Mouse (Mus musculus) hindbrain, embryonic 14.5 days (tissue): ENCODE results near the gene Fndc11. TPM values are rescaled to one million over a fixed set of nuclear protein-coding genes. Genes with fewer than 3 reads are reported as not detected.
"Not testable (repeated sequence)": the region's sequence is repeated elsewhere in the genome, so short reads cannot be mapped to it uniquely, and the experiment has no call there.

Source experiments
- ATAC-seq: fragments of 200-750 bp; cut with Nextera tagmentation; 2 replicates; pipeline ENCODE4 v1.8.0; 2017; ENCODE audit warnings: moderate number of reproducible peaks, mild to moderate bottlenecking, moderate TSS enrichment, moderate library complexity; ENCODE audit not compliant: low FRiP score
- DNase-seq: peaks from one replicate; pipeline ENCODE4 v3.0.0-alpha.2; 2015; ENCODE audit warnings: low spot score
- H3K27ac ChIP-seq: fragments of 300-500 bp; sonication (generic); 2 replicates; pipeline ENCODE4 v1.5.1; 2014; ENCODE audit warnings: mild to moderate bottlenecking, moderate library complexity
- H3K27me3 ChIP-seq: fragments of 300-500 bp; sonication (generic); 2 replicates; pipeline ENCODE4 v1.6.1; 2014; ENCODE audit warnings: mild to moderate bottlenecking, low read length, mixed read lengths; ENCODE audit not compliant: control insufficient read depth, insufficient read depth
- H3K36me3 ChIP-seq: fragments of 300-500 bp; sonication (generic); replicated peaks from 2 replicates; pipeline ENCODE4 v1.6.1; 2014; ENCODE audit not compliant: control insufficient read depth, insufficient read depth
- H3K4me1 ChIP-seq: fragments of 300-500 bp; sonication (generic); replicated peaks from 2 replicates; pipeline ENCODE4 v1.6.1; 2014; ENCODE audit warnings: antibody characterized with exemption, low read length, mixed read lengths; ENCODE audit not compliant: control insufficient read depth, insufficient read depth
- H3K4me2 ChIP-seq: fragments of 300-500 bp; sonication (generic); replicated peaks from 2 replicates; pipeline ENCODE4 v1.6.1; 2014; ENCODE audit warnings: mild to moderate bottlenecking, moderate library complexity
- H3K4me3 ChIP-seq: fragments of 300-500 bp; sonication (generic); replicated peaks from 2 replicates; pipeline ENCODE4 v1.5.1; 2014; ENCODE audit warnings: mild to moderate bottlenecking, low read length
- H3K9ac ChIP-seq: fragments of 300-500 bp; sonication (generic); 2 replicates; pipeline ENCODE4 v1.6.1; 2014
- H3K9me3 ChIP-seq: fragments of 300-500 bp; sonication (generic); 2 replicates; pipeline ENCODE4 v1.6.1; 2016; ENCODE audit warnings: low read length; ENCODE audit not compliant: control insufficient read depth
- WGBS: fragments of 180-500 bp; shearing (Covaris S2); extraction: QIAGEN DNeasy Blood & Tissue Kit; methylation state at CpG from one replicate; pipeline ENCODE4 v1.1.7; 2014; 5-methylcytosine and 5-hydroxymethylcytosine counted together
- polyA plus RNA-seq: library from polyadenylated mRNA; unstranded; fragments of >200 nt; fragmentation: Nextera tagmentation; extraction: Ambion mirVana; gene quantifications from 2 replicates; pipeline ENCODE4 v1.2.1, GENCODE M21; 2014

Gene Fndc11
- polyA plus RNA-seq, 1 experiment from 2014 or later, result not detected

DNA sequence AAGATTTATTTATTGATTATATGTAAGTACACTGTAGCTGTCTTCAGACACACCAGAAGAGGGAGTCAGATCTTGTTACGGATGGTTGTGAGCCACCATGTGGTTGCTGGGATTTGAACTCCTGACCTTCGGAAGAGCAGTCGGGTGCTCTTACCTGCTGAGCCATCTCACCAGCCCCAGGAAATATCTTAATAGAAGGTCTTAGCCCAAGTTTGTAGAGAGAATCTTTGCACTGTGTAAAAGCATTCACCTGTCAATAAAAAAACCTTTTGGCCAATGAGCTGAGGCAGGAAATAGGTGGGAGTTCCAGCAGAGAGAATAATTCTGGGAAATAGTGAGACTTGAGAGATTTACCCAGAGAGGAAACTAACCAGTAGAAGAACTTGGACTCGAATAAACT lies 28.4 kb upstream of the Fndc11 start:
- H3K4me1 ChIP-seq, H3K9ac ChIP-seq, H3K4me2 ChIP-seq, ATAC-seq, H3K27ac ChIP-seq, H3K9me3 ChIP-seq, H3K4me3 ChIP-seq, H3K27me3 ChIP-seq, DNase-seq: not testable (repeated sequence)
- peaks cover 14% of the 10 kb centered on the region for H3K36me3 ChIP-seq
- 73% methylated on average over 4 of the region's 4 CpGs for WGBS

DNA sequence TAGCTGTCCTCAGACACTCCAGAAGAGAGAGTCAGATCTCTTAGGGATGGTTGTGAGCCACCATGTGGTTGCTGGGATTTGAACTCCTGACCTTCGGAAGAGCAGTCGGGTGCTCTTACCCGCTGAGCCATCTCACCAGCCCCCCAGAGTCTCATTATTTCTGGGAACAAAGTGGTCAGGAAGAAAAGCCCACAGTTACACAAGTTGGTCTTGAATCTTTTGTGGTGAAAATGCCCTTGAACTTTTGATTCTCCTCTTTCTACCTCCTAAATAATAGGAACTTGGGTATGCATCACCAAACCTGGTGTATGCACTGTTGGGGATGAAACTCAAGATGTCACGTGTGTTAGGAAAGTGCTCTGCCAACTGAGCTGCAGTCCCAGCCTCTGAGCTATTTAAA lies 27.9 kb upstream of the Fndc11 start:
- Histone ChIP-seq H3K4me3 (no peak overlapping the region), H3K9ac (no peak overlapping the region), H3K36me3 (peaks cover 14% of the 10 kb centered on the region), H3K27me3 (no peaks in the 10 kb centered on the region), H3K4me1 (peaks cover 9% of the 10 kb centered on the region), H3K9me3 (no peaks in the 10 kb centered on the region), H3K27ac (no peak overlapping the region), H3K4me2 (no peak overlapping the region)
- ATAC-seq (no peak), DNase-seq (no peak)
- WGBS, result 44% methylated on average over 4 of the region's 4 CpGs

DNA sequence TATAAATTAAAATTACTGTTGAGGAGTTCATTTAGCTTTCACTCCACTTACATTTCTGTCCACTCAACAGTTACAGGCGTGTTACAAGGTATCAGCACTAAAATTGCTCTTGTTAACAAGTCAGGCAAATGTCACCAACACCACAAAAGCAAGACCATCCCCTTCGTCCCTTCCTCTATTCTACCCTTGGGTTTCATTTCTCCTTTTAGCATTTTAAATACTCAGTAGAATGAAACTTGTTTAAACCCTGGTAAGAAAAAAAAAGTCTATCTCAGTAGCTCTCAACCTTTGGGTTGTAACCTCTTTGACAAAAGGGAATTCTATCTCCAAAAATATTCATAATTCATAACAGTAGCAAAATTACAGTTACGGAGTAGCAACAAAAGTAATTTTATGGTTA lies 26.8 kb upstream of the Fndc11 start:
- Histone ChIP-seq H3K27ac (no peak overlapping the region), H3K4me1 (peaks cover 9% of the 10 kb centered on the region), H3K27me3 (no peaks in the 10 kb centered on the region), H3K9me3 (no peaks in the 10 kb centered on the region), H3K9ac (no peak overlapping the region), H3K4me3 (no peak overlapping the region), H3K36me3 (peaks cover 14% of the 10 kb centered on the region), H3K4me2 (no peak overlapping the region)
- 86% methylated on average over 3 of the region's 3 CpGs for WGBS
- DNase-seq (no peak), ATAC-seq (no peak)

DNA sequence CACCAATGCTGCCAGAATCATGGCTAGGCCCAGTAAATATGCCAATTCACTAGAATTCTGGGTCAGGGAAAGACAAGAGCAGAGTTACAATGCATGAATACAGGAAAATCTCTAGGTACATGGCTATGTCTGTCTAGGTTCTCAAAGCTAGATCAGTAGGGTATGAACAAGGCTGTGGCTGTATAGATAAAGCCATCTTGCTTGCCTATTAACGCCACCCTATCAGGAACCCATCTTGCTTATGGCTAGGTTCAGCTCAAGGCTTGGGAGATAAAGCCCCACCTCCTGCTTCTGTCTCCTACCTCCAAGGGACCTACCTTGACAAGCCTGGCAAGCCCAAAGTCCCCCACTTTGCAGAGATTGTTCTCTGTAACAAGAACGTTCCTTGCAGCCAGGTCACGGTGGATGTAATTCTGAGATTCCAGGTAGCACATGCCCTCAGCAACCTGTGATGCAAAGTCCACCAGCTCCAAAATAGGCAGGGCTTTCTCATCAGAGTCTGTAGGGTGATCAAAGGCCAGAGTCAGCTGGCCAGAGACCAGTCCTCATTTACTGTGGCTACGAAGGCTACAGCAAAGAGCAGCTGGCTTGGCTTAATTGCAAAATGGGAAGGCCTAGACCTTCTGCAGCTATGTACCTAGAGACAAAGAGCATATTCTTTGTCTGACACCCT lies 23.0 kb upstream of the Fndc11 start:
- DNase-seq (no peak), ATAC-seq (no peak)
- Histone ChIP-seq H3K9me3 (no peaks in the 10 kb centered on the region), H3K27me3 (no peaks in the 10 kb centered on the region), H3K27ac (no peak overlapping the region), H3K36me3 (no peaks in the 10 kb centered on the region), H3K4me2 (no peak overlapping the region), H3K4me3 (no peak overlapping the region), H3K4me1 (no peaks in the 10 kb centered on the region), H3K9ac (no peak overlapping the region)
- 91% methylated on average over 4 of the region's 4 CpGs for WGBS

DNA sequence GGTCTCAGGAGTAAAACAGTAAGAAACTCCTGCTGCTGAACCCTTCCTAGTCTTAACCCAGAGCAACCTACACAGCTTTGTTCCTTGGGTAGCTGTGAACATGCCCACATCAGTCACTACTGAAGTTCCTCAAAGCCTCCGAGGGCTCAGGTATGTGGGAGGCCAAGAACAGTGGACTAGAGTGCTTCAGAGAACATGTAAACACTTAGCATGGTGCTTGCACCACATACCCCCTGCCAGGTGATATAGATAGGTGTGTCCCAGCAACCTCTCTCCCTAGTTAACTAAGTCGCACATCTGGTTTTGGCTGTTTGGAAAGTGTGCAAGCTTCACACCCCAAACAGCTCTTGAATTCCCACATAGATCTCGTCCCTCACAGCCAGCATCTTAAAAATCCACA lies 18.2 kb upstream of the Fndc11 start:
- H3K4me2 ChIP-seq, result no peak overlapping the region
- no peaks in the 10 kb centered on the region for H3K36me3 ChIP-seq
- H3K27ac ChIP-seq, result no peak overlapping the region
- no peaks in the 10 kb centered on the region for H3K27me3 ChIP-seq
- no peak overlapping the region for H3K9ac ChIP-seq
- no peak overlapping the region for H3K4me3 ChIP-seq
- WGBS, result 75% methylated on average over 3 of the region's 3 CpGs
- H3K9me3 ChIP-seq, result no peaks in the 10 kb centered on the region
- ATAC-seq (no peak), DNase-seq (no peak)
- no peaks in the 10 kb centered on the region for H3K4me1 ChIP-seq

DNA sequence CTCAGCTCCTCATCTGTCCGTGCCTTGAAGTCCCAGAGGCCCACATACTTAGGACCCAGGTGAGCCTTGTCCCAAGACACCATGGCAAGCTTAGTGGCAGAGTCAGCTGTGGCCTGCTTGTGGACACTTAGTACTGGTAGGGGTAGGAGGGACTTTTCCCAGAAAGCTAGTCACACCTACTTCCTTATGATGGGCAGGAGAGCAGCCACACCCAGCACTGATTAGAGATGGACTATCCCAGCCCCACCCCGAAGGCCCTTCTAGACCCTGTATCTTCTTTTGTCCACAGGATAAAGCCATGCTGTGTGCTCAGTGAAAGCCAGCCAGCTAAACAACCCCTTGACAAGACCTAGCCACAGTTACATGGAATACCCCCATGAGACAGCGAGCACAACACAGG lies 17.4 kb upstream of the Fndc11 start, which contains the start of gene Ptk6:
Gene Ptk6, minus strand, starts transcription at position 368 of the 400 bp plus-strand sequence.
- Histone ChIP-seq H3K4me2 (no peak within 1 kb of the TSS), H3K36me3 (no peaks in the 10 kb centered on the region), H3K4me3 (no peak within 1 kb of the TSS), H3K9ac (no peak within 1 kb of the TSS), H3K4me1 (no peaks in the 10 kb centered on the region), H3K27me3 (no peaks in the 10 kb centered on the region), H3K9me3 (no peaks in the 10 kb centered on the region), H3K27ac (no peak within 1 kb of the TSS)
- ATAC-seq, result no peak
- DNase-seq, result no peak
- 82% methylated on average over 3 of the region's 3 CpGs for WGBS

DNA sequence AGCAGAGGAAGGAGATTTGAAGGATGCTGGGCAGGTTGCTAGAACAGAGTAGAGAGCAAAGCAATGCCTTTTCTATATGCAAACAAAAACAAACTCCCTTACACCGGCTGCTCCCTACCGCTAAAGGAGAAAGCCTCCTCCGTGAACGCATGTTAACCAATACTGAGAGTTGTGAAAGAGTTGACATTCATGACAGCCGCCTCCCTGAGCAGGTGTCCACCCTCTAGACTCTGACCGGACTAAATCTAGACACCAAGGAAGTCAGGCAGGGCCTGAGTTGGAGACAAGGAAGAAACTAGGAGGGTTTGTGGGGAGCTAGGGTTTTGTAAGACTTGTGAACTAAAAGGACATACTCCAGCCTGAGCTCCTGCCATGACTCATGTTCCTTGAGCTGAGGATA lies 16.9 kb upstream of the Fndc11 start:
- H3K4me2 ChIP-seq, result no peak overlapping the region
- no peak for DNase-seq
- WGBS, result 77% methylated on average over 6 of the region's 6 CpGs
- no peaks in the 10 kb centered on the region for H3K9me3 ChIP-seq
- H3K4me3 ChIP-seq, result no peak overlapping the region
- H3K4me1 ChIP-seq, result no peaks in the 10 kb centered on the region
- H3K36me3 ChIP-seq, result no peaks in the 10 kb centered on the region
- ATAC-seq, result no peak
- H3K27ac ChIP-seq, result no peak overlapping the region
- no peaks in the 10 kb centered on the region for H3K27me3 ChIP-seq
- H3K9ac ChIP-seq, result no peak overlapping the region

DNA sequence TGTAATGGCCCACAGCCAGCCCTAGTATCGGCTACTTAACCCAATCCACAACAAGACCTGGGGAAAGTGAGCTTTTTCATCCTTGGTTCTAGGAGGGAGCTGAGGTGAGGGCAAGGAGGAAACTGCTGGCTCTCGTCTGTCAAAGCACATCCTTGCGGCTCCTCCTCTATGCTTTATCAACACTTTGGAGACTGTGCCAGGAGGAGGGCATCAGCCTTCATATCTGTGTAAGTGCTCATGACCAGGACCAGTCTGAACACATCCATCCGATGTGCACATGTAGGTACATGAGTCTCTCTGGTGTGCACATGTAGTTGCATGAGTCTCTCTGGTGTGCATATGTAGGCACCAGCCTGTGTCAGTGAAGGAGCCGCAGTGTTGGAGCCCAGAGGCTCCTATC lies 14.1 kb upstream of the Fndc11 start:
- ATAC-seq, result no peak
- Histone ChIP-seq H3K27me3 (no peaks in the 10 kb centered on the region), H3K36me3 (no peaks in the 10 kb centered on the region), H3K9me3 (no peaks in the 10 kb centered on the region), H3K27ac (no peak overlapping the region), H3K4me3 (no peak overlapping the region), H3K9ac (no peak overlapping the region), H3K4me2 (no peak overlapping the region), H3K4me1 (no peaks in the 10 kb centered on the region)
- DNase-seq, result no peak
- WGBS, result 93% methylated on average over 5 of the region's 5 CpGs

DNA sequence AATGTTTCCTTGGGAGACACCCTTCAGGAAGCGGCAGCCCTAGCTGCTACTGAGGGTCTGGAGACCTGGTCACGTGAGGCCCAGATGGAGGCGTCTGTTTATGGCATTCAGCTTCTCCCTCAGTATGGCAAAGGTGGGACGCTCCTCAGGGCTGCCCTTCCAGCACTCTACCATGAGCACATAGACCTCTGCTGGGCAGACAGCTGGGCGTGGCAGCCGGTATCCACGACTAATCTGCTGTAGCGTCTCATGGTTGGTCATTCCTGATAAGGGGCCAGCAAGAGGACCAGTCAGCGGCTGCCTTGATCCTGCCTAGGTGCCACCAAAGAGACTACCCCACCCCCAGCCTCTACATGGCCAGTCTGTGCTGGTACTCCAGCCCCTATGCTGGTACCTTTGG lies 13.7 kb upstream of the Fndc11 start:
- Histone ChIP-seq H3K27ac (no peak overlapping the region), H3K9ac (no peak overlapping the region), H3K9me3 (no peaks in the 10 kb centered on the region), H3K36me3 (no peaks in the 10 kb centered on the region), H3K4me3 (no peak overlapping the region), H3K27me3 (peaks cover 2% of the 10 kb centered on the region), H3K4me1 (no peaks in the 10 kb centered on the region), H3K4me2 (no peak overlapping the region)
- 81% methylated on average over 9 of the region's 9 CpGs for WGBS
- no peak for DNase-seq
- no peak for ATAC-seq
